Mouse (Mus musculus): ENCODE measurements around the gene Anapc10.
"Not testable (repeated sequence)": the region's sequence is repeated elsewhere in the genome, so short reads cannot be mapped to it uniquely, and the experiment has no call there.

Anapc10 gene

GRCm38 (mm10) chr8:79711064-79711961 is at the start of gene Anapc10, which contains the start of gene Abce1:
Gene Anapc10 (plus strand): TSS chr8:79711820.
Gene Abce1 (minus strand): TSS chr8:79711740.
- peak; percentile 96 to 99 for DNase-seq (ENCODE audit: low spot score in 2 of 2)

- DNase-seq (ENCODE audit: low spot score in 2 of 2), result no peak
These were observed 35.2 kb upstream of the Anapc10 start for GRCm38 (mm10) chr8:79676461-79676860.

- no peak for DNase-seq (ENCODE audit: low spot score in 2 of 2)
These were observed 32.6 kb upstream of the Anapc10 start for GRCm38 (mm10) chr8:79679005-79679404.

- not testable (repeated sequence) for DNase-seq (ENCODE audit: low spot score in 2 of 2)
These were observed 31.5 kb upstream of the Anapc10 start for GRCm38 (mm10) chr8:79680083-79680482.

- DNase-seq (ENCODE audit: low spot score in 2 of 2), result peak; percentile 22 to 37
These were observed 31.1 kb upstream of the Anapc10 start for GRCm38 (mm10) chr8:79680555-79680954.

- no peak for DNase-seq (ENCODE audit: low spot score in 2 of 2)
These were observed 30.7 kb upstream of the Anapc10 start for GRCm38 (mm10) chr8:79680965-79681364.

- DNase-seq (ENCODE audit: low spot score in 2 of 2), result not testable (repeated sequence)
These were observed 25.7 kb upstream of the Anapc10 start for GRCm38 (mm10) chr8:79685927-79686326.

- no peak for DNase-seq (ENCODE audit: low spot score in 2 of 2)
These were observed 19.1 kb upstream of the Anapc10 start for GRCm38 (mm10) chr8:79692531-79692930.

GRCm38 (mm10) chr8:79706687-79707086 is 4.9 kb upstream of the Anapc10 start:
- no peak for DNase-seq (ENCODE audit: low spot score in 2 of 2)

GRCm38 (mm10) chr8:79712676-79713075 is 1.1 kb downstream of the Anapc10 start:
- DNase-seq (ENCODE audit: low spot score in 2 of 2), result no peak

- no peak for DNase-seq (ENCODE audit: low spot score in 2 of 2)
These were observed 9.9 kb downstream of the Anapc10 start for GRCm38 (mm10) chr8:79721537-79721936.

GRCm38 (mm10) chr8:79723308-79723707 is 11.7 kb downstream of the Anapc10 start:
- DNase-seq (ENCODE audit: low spot score in 2 of 2), result no peak

GRCm38 (mm10) chr8:79724589-79724988 is 13.0 kb downstream of the Anapc10 start:
- DNase-seq (ENCODE audit: low spot score in 2 of 2), result no peak

- no peak for DNase-seq (ENCODE audit: low spot score in 2 of 2)
These were observed 16.3 kb downstream of the Anapc10 start for GRCm38 (mm10) chr8:79727900-79728299.

GRCm38 (mm10) chr8:79734304-79734703 is 22.7 kb downstream of the Anapc10 start:
- DNase-seq (ENCODE audit: low spot score in 2 of 2), result peak in 1 of 2 experiments; percentile 31

GRCm38 (mm10) chr8:79748171-79748570 is 36.6 kb downstream of the Anapc10 start:
- DNase-seq (ENCODE audit: low spot score in 2 of 2), result no peak

- no peak for DNase-seq (ENCODE audit: low spot score in 2 of 2)
These were observed 37.0 kb downstream of the Anapc10 start for GRCm38 (mm10) chr8:79748591-79748990.

- DNase-seq (ENCODE audit: low spot score in 2 of 2), result no peak
These were observed 38.7 kb downstream of the Anapc10 start for GRCm38 (mm10) chr8:79750305-79750704.

- not testable (repeated sequence) for DNase-seq (ENCODE audit: low spot score in 2 of 2)
These were observed 83.3 kb downstream of the Anapc10 start for GRCm38 (mm10) chr8:79794873-79795272.

GRCm38 (mm10) chr8:79796690-79797089 is 85.1 kb downstream of the Anapc10 start:
- no peak for DNase-seq (ENCODE audit: low spot score in 2 of 2)

GRCm38 (mm10) chr8:79804499-79804898 is 92.9 kb downstream of the Anapc10 start:
- no peak for DNase-seq (ENCODE audit: low spot score in 2 of 2)

GRCm38 (mm10) chr8:79806971-79807370 is 95.4 kb downstream of the Anapc10 start:
- no peak for DNase-seq (ENCODE audit: low spot score in 2 of 2)

- no peak for DNase-seq (ENCODE audit: low spot score in 2 of 2)
These were observed 114.9 kb downstream of the Anapc10 start for GRCm38 (mm10) chr8:79826534-79826933.
